Mouse (Mus musculus) hindbrain, embryonic 14.5 days (tissue): ENCODE data around the gene Trappc4. TPM values are rescaled to one million over a fixed set of nuclear protein-coding genes. Genes with fewer than 3 reads are reported as not detected.
A peak's percentile ranks its signal among the peaks of the same experiment; 100 is the strongest.
"Not testable (repeated sequence)": the region's sequence is repeated elsewhere in the genome, so short reads cannot be mapped to it uniquely, and the experiment has no call there.

ENCODE experiments used
- ATAC-seq: fragments of 200-750 bp; cut with Nextera tagmentation; 2 replicates; pipeline ENCODE4 v1.8.0; 2017; ENCODE audit warnings: moderate number of reproducible peaks, mild to moderate bottlenecking, moderate TSS enrichment, moderate library complexity; ENCODE audit not compliant: low FRiP score
- DNase-seq: peaks from one replicate; pipeline ENCODE4 v3.0.0-alpha.2; 2015; ENCODE audit warnings: low spot score
- H3K27ac ChIP-seq: fragments of 300-500 bp; sonication (generic); 2 replicates; pipeline ENCODE4 v1.5.1; 2014; ENCODE audit warnings: mild to moderate bottlenecking, moderate library complexity
- H3K27me3 ChIP-seq: fragments of 300-500 bp; sonication (generic); 2 replicates; pipeline ENCODE4 v1.6.1; 2014; ENCODE audit warnings: mild to moderate bottlenecking, low read length, mixed read lengths; ENCODE audit not compliant: control insufficient read depth, insufficient read depth
- H3K36me3 ChIP-seq: fragments of 300-500 bp; sonication (generic); replicated peaks from 2 replicates; pipeline ENCODE4 v1.6.1; 2014; ENCODE audit not compliant: control insufficient read depth, insufficient read depth
- H3K4me1 ChIP-seq: fragments of 300-500 bp; sonication (generic); replicated peaks from 2 replicates; pipeline ENCODE4 v1.6.1; 2014; ENCODE audit warnings: antibody characterized with exemption, low read length, mixed read lengths; ENCODE audit not compliant: control insufficient read depth, insufficient read depth
- H3K4me2 ChIP-seq: fragments of 300-500 bp; sonication (generic); replicated peaks from 2 replicates; pipeline ENCODE4 v1.6.1; 2014; ENCODE audit warnings: mild to moderate bottlenecking, moderate library complexity
- H3K4me3 ChIP-seq: fragments of 300-500 bp; sonication (generic); replicated peaks from 2 replicates; pipeline ENCODE4 v1.5.1; 2014; ENCODE audit warnings: mild to moderate bottlenecking, low read length
- H3K9ac ChIP-seq: fragments of 300-500 bp; sonication (generic); 2 replicates; pipeline ENCODE4 v1.6.1; 2014
- H3K9me3 ChIP-seq: fragments of 300-500 bp; sonication (generic); 2 replicates; pipeline ENCODE4 v1.6.1; 2016; ENCODE audit warnings: low read length; ENCODE audit not compliant: control insufficient read depth
- WGBS: fragments of 180-500 bp; shearing (Covaris S2); extraction: QIAGEN DNeasy Blood & Tissue Kit; methylation state at CpG from one replicate; pipeline ENCODE4 v1.1.7; 2014; 5-methylcytosine and 5-hydroxymethylcytosine counted together
- polyA plus RNA-seq: library from polyadenylated mRNA; unstranded; fragments of >200 nt; fragmentation: Nextera tagmentation; extraction: Ambion mirVana; gene quantifications from 2 replicates; pipeline ENCODE4 v1.2.1, GENCODE M21; 2014

Gene Trappc4
- polyA plus RNA-seq, result 289 and 299 TPM in 2 replicates

DNA sequence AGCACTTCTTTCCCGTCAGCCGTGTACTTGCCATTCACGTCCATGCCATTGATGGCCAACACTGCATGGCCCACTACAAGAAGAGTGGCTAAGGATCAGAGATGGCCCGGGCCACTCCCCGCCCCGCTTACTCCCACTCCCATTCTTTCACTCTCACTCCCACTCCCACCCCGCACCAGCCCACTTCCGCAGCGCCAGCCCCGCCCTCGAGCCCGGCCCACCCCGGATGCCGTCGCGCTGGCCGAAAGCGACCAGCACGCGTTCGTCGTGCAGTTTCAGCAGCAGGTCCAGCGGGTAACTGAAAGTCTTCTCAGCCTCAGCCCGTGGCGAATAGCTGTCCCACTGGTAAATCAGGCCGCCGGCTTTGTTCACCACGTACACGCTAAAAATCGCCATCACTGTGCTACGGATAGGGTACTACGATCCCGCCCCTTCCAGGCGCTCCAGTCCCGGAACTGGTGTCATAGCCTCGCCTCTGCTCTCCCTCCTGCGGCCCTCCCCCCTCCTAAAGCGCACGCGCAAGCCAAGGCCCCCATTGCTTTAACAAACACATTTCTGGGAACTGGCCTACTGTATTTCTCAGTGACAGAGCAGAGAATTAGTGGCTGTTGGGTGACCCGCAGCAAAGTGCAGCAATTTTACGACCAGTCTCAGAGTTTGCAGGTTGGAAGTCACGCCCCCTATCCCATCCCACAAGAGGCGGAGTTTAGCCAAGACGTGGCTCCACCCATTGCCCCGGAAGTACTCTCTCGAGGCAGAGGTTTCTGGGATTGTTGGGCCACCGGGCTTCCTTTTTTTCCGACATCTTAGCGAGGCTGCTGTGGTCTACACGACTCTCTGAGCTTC is at the start of gene Trappc4, which contains the start of gene Rps25:
Gene Trappc4 (minus strand): TSS at position 695 of the 846 bp plus-strand sequence.
Gene Rps25 (plus strand): TSS at position 234 of the 846 bp plus-strand sequence.
- H3K4me3 ChIP-seq, result peak within 1 kb of the TSS; percentile 73
- ATAC-seq, result peak; percentile 96
- peak within 1 kb of the TSS; percentile 97 for H3K27ac ChIP-seq
- H3K4me1 ChIP-seq, result peaks cover 18% of the 10 kb centered on the region
- H3K4me2 ChIP-seq, result peak within 1 kb of the TSS; percentile 79
- no peaks in the 10 kb centered on the region for H3K9me3 ChIP-seq
- WGBS, result 0% methylated on average over 51 of the region's 51 CpGs
- no peaks in the 10 kb centered on the region for H3K27me3 ChIP-seq
- H3K36me3 ChIP-seq, result peaks cover 71% of the 10 kb centered on the region
- DNase-seq, result peak; percentile 95
- peak within 1 kb of the TSS; percentile 85 for H3K9ac ChIP-seq

DNA sequence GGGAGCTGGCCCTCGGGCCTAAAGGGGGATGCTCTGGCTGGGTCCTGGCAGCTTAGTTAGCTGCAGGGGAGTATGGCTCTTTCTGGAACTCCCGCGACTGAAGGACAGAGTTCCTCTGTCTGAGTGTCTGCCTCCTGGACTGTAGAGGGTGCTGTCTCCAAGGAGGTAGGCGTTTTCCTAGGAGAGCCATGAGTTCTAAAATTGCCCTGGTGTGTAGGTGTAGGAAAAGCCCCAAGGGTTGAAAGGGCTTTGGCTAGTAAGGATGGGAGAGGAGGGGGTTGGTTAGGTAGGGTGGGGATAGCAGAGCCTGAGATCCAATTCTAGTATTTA is 47.5 kb upstream of the Trappc4 start, which contains the start of gene Upk2:
Gene Upk2 (minus strand): TSS at position 86 of the 330 bp plus-strand sequence.
- H3K27me3 ChIP-seq, result peaks cover 5% of the 10 kb centered on the region; the same call in 1 of the 2 replicates
- ATAC-seq (no peak), DNase-seq (no peak)
- no peak within 1 kb of the TSS for H3K4me3 ChIP-seq
- no peak within 1 kb of the TSS for H3K4me2 ChIP-seq
- H3K4me1 ChIP-seq, result peaks cover 31% of the 10 kb centered on the region
- H3K9me3 ChIP-seq, result no peaks in the 10 kb centered on the region
- H3K36me3 ChIP-seq, result no peaks in the 10 kb centered on the region
- no peak within 1 kb of the TSS for H3K27ac ChIP-seq
- 22% methylated on average over 4 of the region's 4 CpGs for WGBS
- peak within 1 kb of the TSS; percentile 8; the same call in 1 of the 2 replicates for H3K9ac ChIP-seq

DNA sequence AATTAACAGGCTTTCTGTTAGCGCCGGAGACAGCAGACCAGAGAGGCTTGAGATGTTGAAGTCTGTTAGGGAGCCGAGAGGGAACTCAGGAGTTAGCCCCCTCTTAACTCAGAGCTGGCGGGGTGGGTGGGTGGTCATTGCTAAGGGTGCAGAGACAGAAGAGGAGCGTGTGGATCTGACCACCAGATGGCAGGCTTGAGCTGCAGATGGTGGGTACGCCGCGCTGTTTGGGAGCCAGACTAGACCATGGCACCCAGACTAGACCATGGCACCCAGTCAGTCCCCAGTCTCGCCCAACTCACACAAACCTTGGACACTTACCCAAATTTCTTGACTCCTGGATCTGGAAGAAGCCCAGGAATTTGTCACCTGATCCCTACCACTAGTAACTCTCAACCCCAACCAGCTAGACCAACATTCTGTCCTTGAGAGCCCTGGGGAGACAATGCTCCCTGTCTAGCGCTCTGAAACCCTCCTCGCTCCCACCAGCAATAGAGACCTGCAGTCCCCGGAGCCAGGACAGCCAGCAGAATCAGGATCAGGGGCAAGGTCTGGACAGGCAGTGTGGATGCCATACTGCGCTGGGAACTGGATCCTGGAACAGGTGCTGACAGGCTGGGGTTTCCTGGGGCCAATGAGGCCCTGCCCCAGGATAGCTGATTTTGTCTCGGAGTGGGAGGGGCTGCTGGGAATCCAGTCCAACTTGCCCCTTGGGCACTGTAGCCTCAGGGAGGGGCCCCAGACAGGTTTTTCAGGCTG is 46.9 kb upstream of the Trappc4 start:
- DNase-seq (peak; percentile 94), ATAC-seq (peak; percentile 77; the same call in 1 of the 2 replicates)
- H3K9me3 ChIP-seq, result no peaks in the 10 kb centered on the region
- H3K36me3 ChIP-seq, result no peaks in the 10 kb centered on the region
- H3K4me2 ChIP-seq, result no peak overlapping the region
- H3K4me3 ChIP-seq, result no peak overlapping the region
- peaks cover 5% of the 10 kb centered on the region; the same call in 1 of the 2 replicates for H3K27me3 ChIP-seq
- WGBS, result 10% methylated on average over 14 of the region's 14 CpGs
- H3K9ac ChIP-seq, result no peak overlapping the region
- H3K27ac ChIP-seq, result no peak overlapping the region
- peaks cover 31% of the 10 kb centered on the region for H3K4me1 ChIP-seq

DNA sequence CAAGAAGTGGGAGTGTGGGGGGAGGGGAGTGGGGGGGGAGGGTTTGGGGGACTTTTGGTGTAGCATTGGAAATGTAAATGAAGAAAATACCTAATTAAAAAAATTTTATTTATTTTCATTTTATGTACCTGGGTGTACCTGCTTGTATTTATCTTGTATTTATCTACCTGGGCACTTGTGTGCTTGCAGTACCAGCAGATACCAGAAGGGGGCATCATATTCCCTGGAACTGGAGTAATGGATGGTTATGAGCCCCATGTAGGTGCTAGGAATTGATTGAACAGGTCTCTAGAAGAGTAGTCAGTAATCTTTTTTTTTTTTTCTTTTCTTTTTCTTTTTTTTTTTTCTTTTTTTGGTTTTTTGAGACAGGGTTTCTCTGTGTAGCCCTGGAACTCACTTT is 43.0 kb upstream of the Trappc4 start:
- H3K27ac ChIP-seq, result no peak overlapping the region
- no peaks in the 10 kb centered on the region for H3K36me3 ChIP-seq
- peaks cover 5% of the 10 kb centered on the region; the same call in 1 of the 2 replicates for H3K27me3 ChIP-seq
- H3K4me1 ChIP-seq, result peaks cover 4% of the 10 kb centered on the region; the same call in 1 of the 2 replicates
- no peaks in the 10 kb centered on the region for H3K9me3 ChIP-seq
- H3K4me3 ChIP-seq, result no peak overlapping the region
- H3K9ac ChIP-seq, result no peak overlapping the region
- DNase-seq (no peak), ATAC-seq (no peak)
- H3K4me2 ChIP-seq, result no peak overlapping the region

DNA sequence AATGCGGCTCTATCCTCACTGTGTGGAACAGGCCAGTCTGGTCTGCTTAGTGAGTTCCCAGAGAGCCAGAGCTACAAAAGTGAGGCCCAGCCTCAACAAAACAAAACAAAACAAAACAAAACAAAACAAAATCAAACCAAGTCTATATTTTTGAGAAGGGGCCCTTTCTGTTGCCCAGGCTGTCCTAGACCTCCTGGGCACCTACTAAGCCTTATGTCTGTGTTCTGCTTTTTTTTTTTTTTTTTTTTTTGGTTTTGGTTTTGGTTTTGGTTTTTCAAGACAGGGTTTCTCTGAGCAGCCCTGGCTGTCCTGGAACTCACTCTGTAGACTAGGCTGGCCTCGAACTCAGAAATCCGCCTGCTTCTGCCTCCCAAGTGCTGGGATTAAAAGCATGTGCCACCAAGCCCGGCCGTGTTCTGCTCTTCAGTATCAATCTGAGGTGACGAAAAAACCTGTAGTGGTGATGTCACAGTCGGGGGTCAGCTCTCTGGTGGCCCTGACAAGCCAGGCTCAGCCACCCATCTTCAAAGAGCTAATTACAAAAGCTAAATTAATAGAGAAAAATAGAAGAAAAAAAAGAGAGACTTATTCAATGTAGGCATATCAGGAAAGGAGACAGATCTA is 37.1 kb upstream of the Trappc4 start:
- not testable (repeated sequence) for H3K4me3 ChIP-seq, H3K4me2 ChIP-seq, H3K9me3 ChIP-seq, H3K4me1 ChIP-seq, H3K27ac ChIP-seq, ATAC-seq, H3K36me3 ChIP-seq, DNase-seq, H3K9ac ChIP-seq, H3K27me3 ChIP-seq
- 87% methylated on average over 7 of the region's 7 CpGs for WGBS

DNA sequence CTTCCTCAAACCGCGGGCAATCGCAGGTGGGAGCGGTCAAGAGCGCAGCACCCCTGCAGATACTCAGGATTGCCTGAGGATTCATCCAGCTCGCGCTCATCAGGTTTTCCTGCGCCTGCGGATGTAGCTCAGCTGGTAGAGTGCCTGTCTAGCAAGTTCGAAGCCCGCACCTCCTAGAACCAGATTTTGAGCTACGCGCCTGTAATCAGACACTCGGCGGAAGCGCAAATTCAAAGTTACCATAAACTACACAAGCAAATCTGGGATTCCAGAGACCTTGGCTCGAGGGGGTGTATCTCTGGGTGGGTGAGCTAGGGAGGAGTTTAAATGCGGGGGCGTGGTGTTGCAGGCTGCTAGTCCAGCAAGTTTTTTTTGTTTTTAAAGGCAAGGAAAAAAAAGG is 33.6 kb upstream of the Trappc4 start, which contains the start of gene Foxr1:
Gene Foxr1 (minus strand): TSS at position 176 of the 400 bp plus-strand sequence.
- Histone ChIP-seq H3K27me3 (no peaks in the 10 kb centered on the region), H3K27ac (no peak within 1 kb of the TSS), H3K9me3 (no peaks in the 10 kb centered on the region), H3K4me1 (no peaks in the 10 kb centered on the region), H3K4me2 (no peak within 1 kb of the TSS), H3K36me3 (no peaks in the 10 kb centered on the region), H3K4me3 (no peak within 1 kb of the TSS), H3K9ac (no peak within 1 kb of the TSS)
- ATAC-seq (no peak), DNase-seq (no peak)
- 75% methylated on average over 19 of the region's 19 CpGs for WGBS

DNA sequence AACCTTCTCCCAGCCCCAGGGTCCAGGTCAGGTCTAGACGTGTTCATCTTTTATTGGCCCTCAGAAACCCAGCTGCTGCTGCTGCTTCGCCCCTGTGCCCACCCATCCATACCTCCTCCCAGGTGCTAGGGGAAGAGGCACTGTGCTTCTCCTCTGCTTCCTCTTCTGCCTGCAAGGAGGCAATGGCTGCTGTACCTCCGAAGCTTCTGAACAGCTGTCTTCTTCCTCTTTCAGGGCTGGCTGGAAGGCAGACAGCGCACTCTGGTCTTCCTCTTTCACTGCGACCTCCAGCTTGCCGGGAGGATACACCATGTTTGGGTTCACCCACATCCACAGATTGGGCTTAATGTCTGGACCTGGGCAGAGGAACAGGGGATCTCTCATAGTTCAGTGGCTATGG is 28.3 kb upstream of the Trappc4 start:
- Histone ChIP-seq H3K4me3 (no peak overlapping the region), H3K4me2 (no peak overlapping the region), H3K9ac (no peak overlapping the region), H3K9me3 (no peaks in the 10 kb centered on the region), H3K27ac (no peak overlapping the region), H3K4me1 (no peaks in the 10 kb centered on the region), H3K27me3 (no peaks in the 10 kb centered on the region), H3K36me3 (no peaks in the 10 kb centered on the region)
- WGBS, result 79% methylated on average over 6 of the region's 6 CpGs
- ATAC-seq (no peak), DNase-seq (no peak)

DNA sequence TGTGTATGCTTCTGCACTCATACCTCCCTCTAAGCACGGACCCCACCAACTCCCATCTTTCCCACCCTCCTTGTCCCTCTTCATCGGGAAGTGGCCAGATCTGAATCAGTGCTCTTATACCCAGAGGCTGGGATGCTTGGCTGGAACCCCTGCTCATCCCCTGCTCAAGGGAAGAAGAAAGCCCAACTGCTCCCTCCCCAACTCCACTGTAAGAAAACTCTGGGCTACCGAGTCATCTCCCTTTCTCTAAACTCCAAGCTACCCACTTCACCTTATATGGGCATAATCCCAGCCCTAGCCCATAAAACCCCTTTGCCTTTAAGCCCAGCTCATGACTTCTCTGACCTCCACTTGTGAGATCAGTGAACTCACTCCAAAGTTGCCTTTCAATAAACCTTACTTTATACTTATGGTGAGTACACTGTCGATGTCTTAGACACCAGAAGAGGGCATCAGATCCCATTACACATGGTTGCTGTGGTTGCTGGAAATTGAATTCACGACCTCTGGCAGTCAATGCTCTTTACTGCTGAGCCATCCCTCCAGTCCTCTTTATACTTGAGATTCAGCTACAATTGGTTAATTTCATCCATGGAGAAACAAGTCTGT is 25.3 kb upstream of the Trappc4 start:
- Histone ChIP-seq H3K4me2 (no peak overlapping the region), H3K9me3 (no peaks in the 10 kb centered on the region), H3K4me3 (no peak overlapping the region), H3K9ac (no peak overlapping the region), H3K4me1 (no peaks in the 10 kb centered on the region), H3K36me3 (no peaks in the 10 kb centered on the region), H3K27me3 (no peaks in the 10 kb centered on the region), H3K27ac (no peak overlapping the region)
- DNase-seq (no peak), ATAC-seq (no peak)
- 59% methylated on average over 5 of the region's 5 CpGs for WGBS
